Mouse (Mus musculus) layer of hippocampus, adult 9-11 months (tissue): ENCODE results near the gene Mbip.

ENCODE experiments used
- DNase-seq: peaks from one replicate; pipeline ENCODE4 v3.0.0; 2022

Gene Mbip

DNA sequence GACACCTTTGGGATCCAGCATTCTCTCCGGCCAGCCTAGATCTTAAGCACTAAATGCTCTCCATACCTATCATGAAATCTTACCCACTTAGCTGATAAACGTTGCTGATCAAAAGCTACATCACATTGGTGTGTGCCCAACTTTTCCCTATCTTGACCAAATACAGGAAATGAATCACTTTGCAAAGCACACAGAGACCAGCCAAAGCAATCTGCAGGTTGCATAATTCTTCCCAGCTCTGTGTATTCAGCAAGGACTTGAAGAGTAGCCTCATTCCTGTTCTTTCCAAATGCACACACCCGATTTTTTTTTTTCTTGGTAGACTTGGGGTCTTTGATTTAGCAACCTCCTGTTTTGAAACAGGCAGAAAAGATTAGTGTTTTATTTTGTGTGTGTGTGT lies 57.1 kb downstream of the Mbip start:
- no peak for DNase-seq

DNA sequence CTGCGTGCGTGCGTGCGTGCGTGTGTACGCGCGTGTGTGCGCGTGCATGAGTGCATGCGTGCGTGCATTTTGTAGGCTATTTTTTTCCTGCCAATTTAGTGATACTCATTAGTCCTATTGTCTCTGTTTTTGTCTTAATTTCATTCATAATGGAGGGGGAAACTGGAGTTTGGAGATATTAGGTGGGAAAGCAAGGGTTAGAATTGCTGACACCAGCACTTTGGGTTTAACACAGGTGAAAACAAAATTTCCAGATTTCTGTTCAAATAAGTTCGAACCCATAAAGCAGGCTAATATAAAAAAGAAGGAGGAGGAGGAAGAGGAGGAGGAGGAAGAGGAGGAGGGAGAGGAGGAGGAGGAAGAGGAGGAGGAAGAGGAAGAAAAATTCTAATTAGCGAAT lies 58.9 kb downstream of the Mbip start:
- no peak for DNase-seq

DNA sequence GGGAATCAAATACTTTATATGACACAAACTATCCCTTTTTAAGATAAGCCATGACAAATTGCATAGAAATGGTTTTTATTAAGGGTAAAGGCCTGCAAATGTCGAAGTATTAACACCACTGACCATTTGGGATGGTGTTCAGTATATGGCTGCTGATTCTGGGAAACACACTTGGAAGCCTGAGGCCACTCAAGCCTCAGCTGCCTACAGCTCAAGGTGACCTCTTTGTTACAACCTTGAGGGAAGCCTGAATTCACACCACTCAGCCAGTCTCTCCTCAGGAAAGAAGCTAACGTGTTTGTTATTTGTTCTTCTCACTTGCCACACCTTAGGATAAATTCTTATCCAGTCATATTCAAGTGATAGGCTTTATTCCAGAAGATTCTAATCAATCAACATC lies 61.5 kb downstream of the Mbip start:
- no peak for DNase-seq

DNA sequence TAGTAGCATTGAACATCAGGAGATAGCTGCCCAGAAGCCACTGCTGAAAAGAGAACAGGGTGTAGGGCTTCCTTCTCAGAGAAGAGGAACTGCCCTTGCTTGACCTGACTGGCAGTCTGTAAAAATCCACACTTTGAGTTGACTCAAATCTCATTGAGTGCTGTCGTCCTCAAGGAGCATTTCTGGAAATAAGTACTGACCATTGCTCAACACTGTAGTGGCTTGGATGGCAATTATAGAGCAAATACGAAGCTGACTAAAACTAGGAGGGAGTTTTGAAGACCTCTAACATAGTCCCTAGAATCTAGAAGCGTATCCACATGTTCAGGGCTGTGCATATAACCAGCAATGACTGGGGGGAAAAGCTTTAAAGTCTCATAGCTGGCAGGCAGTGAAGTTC lies 64.0 kb downstream of the Mbip start:
- DNase-seq = no peak
